Mouse (Mus musculus): Measurements from ENCODE around the gene Olfr686. TPM values are rescaled to one million over a fixed set of nuclear protein-coding genes. Genes with fewer than 3 reads are reported as not detected.

Olfr686 gene
- not detected in 2 replicates for polyA plus RNA-seq (2015; fragmentation: Nextera tagmentation; extraction: Ambion mirVana)

DNA sequence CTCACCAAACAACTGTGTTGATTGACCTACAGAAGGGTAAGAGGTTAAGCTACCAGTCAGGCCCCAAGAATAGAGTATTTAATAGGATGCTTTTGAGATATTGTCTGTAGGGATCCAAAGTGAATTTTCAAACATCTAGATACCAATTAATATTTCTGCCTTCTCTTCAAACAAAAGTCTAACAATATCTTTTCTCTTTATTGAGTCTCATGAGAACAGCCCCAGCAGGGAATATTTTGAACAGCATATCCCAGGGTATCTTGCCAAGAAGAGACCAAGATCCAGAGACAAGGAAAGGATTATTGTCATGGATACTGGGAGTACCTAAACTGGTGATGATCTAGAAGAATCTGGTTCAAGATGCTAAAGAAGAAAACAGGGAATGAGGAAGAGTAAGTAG is at the start of gene Olfr686:
Gene Olfr686 (minus strand): TSS at position 101 of the 400 bp plus-strand sequence.
- DNase-seq (ENCODE audit: low spot score), result no peak

DNA sequence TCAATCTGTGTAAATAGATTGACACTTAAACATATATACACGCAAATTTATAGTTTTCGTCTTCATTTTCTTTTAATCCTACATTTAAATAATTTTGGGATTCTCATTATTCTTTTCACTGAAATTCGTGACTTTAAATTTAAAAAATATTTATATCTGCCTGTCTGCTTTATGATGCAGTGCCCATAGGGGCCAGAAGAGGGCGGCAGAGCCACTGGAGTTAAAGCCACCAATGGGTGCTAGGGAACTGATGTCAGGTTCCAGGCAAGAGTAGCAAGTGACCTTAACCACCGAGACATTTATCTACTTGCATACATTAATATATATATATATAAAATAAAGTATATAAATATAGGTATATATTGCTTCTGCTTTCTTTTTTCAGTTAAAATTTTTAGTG is 49.4 kb upstream of the Olfr686 start:
- peak; percentile 2 for DNase-seq (ENCODE audit: low spot score)

GRCm38 (mm10) chr7:105248197-105248596 is 40.9 kb upstream of the Olfr686 start:
- DNase-seq (ENCODE audit: low spot score), result no peak

GRCm38 (mm10) chr7:105247671-105248070 is 40.4 kb upstream of the Olfr686 start:
- DNase-seq (ENCODE audit: low spot score), result no peak

DNA sequence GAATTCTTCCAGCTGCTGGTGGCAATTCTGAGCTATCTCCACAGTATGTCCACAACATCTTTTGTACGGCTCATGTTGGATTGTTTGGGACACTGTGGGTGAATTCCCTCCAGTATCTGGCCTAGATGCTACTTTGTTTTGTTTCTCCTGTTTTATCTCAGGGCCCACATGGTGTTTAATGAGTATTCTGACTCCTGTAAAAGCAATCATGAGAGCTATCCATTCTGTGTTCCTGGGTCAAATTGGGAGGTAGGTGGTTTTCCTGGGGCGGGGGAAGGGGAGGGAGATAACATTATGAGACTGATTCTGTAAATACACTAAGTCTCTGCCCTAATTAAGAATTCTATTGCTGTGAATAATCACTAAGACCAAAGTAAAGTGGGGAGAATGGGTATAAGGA is 22.1 kb upstream of the Olfr686 start:
- no peak for DNase-seq (ENCODE audit: low spot score)

DNA sequence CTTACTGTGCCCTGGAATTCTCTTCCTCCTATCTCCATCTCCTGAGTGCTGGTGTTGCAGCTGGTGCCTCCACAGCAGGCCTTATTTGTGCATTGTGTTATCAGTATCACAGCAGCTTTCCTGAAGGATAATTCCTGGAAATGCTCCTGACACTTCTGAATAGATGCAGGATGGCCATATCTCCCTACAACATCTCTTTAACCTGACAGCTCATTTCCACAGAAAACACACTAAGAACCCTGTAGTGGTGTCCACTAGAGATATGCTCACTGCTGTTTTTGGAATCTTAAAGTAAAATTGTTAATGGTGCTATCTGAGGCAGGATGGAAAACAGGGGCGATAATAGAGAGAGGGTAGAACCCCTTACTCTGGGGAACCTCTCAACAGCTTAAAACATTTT is 20.9 kb upstream of the Olfr686 start:
- no peak for DNase-seq (ENCODE audit: low spot score)

- DNase-seq (ENCODE audit: low spot score), result no peak
Measured at GRCm38 (mm10) chr7:105226703-105227102, 19.4 kb upstream of the Olfr686 start.

DNA sequence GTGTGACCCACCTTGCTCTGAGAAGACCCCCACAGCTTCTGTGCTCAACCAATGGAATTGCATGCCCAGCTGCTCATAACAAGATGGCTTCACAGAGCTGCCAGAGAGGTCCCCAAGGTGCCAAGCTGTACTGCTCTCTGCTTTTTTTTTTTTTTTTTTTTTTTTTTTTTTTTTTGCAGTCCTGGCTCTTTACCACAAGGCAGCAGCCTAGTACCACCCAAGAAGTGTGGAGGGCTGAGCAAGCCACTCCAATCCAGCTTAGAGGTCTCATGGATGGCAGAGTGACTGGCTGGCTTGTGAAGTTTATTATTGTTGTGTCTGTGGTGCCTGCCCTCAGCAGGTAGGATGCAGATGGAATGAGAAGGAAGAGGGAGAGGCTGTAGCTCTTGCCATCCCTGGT is 18.8 kb upstream of the Olfr686 start:
- DNase-seq (ENCODE audit: low spot score), result no peak

DNA sequence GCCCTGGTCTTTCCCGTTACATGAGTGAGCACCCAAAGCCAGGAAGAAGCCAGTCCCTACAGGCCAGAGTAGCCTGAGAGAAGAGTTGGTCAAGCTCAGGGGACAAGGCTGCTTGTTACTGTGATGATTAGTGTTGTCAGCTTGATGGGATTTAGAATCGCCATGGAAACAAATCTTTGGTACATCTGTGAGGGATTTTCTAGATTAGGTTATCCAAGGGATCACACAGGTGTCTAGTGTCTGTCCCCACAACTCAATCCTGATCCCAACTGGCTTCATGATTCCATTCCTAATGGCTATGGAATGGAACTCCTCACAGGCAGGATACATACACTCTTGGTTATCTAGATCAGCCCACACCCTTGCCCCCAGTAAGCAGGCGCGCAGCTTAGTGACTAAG is 11.0 kb upstream of the Olfr686 start:
- DNase-seq (ENCODE audit: low spot score), result no peak

DNA sequence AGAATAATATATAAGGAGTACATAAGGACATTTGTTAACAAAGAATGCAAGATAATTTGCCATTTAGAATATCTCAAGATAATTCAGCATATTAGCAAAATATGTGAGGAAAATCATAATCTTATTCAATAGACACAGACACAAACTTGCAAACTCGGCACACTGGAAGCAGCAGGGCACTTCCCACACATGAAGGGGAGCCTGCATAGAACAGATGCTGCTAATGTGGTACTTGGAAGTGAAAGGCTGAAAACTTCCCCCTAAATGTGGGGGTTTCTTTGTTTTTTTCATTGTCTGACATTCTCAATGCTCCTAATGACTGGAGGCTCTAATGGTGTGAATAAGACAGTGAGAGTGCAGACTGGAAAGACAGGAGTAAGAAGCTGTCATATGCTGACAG is 7.5 kb upstream of the Olfr686 start:
- no peak for DNase-seq (ENCODE audit: low spot score)

DNA sequence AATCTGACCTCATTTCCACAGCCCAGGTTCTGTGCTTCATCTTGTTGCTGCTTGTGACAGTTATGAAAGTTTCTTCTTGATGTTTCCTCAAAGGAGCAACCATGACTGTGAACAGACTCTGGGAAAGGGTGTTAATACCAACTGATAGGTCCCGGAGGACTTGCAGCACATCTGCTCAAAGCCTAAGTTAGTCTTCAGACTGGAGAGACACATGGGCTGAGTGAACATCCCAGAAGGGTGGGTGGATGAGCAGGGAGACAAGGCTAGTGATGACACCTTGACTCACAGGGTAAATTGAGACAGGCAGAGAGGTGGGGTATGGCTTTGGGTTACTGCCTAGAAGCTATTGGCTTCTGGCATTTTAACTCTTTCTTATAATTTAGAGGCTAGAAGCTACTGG is 21.4 kb downstream of the Olfr686 start, which contains the start of gene Olfr685:
Gene Olfr685 (minus strand): TSS at position 101 of the 400 bp plus-strand sequence.
- DNase-seq (ENCODE audit: low spot score), result no peak

DNA sequence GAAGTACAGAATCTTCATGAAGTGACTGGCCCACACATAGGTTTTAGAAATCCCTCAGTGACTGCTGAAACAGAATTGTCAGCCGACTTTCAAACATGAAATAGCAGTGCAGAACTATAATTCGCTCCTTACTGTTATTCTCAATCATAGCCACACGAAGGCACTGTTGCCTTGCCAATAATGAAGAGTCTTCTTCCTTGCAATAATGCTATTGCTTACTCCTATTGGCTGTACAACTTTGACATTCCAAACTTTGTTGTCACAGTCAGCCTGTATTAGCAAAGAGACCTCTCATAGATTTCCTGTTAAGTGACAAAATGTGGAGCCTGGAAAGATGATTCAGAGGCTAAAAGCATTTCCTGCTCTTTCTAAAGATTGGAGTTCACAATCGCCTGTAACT is 36.5 kb downstream of the Olfr686 start:
- DNase-seq (ENCODE audit: low spot score), result no peak

- no peak for DNase-seq (ENCODE audit: low spot score)
Measured at GRCm38 (mm10) chr7:105163553-105163952, 43.7 kb downstream of the Olfr686 start, which contains the start of gene Olfr684. Olfr684 (minus strand) TSS chr7:105163653.

Other genes with a start within 250 kb of the Olfr686 start
- not detected in 2 replicates for gene Olfr670, start 244.9 kb downstream of the Olfr686 start, polyA plus RNA-seq (2015; fragmentation: Nextera tagmentation; extraction: Ambion mirVana)
- gene Olfr671, start 228.4 kb downstream of the Olfr686 start, polyA plus RNA-seq (2015; fragmentation: Nextera tagmentation; extraction: Ambion mirVana), result not detected in 2 replicates
- not detected in 2 replicates for gene Olfr672, start 205.5 kb downstream of the Olfr686 start, polyA plus RNA-seq (2015; fragmentation: Nextera tagmentation; extraction: Ambion mirVana)
- not detected in 2 replicates for gene Olfr675, start 179.0 kb downstream of the Olfr686 start, polyA plus RNA-seq (2015; fragmentation: Nextera tagmentation; extraction: Ambion mirVana)
- gene Olfr676, start 174.8 kb downstream of the Olfr686 start, polyA plus RNA-seq (2015; fragmentation: Nextera tagmentation; extraction: Ambion mirVana), result not detected in 2 replicates
- not detected in 2 replicates for gene Olfr677, start 156.1 kb downstream of the Olfr686 start, polyA plus RNA-seq (2015; fragmentation: Nextera tagmentation; extraction: Ambion mirVana)
- not detected in 2 replicates for gene Olfr678, start 143.0 kb downstream of the Olfr686 start, polyA plus RNA-seq (2015; fragmentation: Nextera tagmentation; extraction: Ambion mirVana)
- gene Olfr679, start 126.3 kb downstream of the Olfr686 start, polyA plus RNA-seq (2015; fragmentation: Nextera tagmentation; extraction: Ambion mirVana), result not detected in 2 replicates
- not detected in 2 replicates for gene Olfr680-ps1, start 114.7 kb downstream of the Olfr686 start, polyA plus RNA-seq (2015; fragmentation: Nextera tagmentation; extraction: Ambion mirVana)
- not detected in 2 replicates for gene Olfr681, start 90.6 kb downstream of the Olfr686 start, polyA plus RNA-seq (2015; fragmentation: Nextera tagmentation; extraction: Ambion mirVana)
- not detected in 2 replicates for gene Olfr683, start 60.5 kb downstream of the Olfr686 start, polyA plus RNA-seq (2015; fragmentation: Nextera tagmentation; extraction: Ambion mirVana)
- gene Olfr684, start 43.8 kb downstream of the Olfr686 start, polyA plus RNA-seq (2015; fragmentation: Nextera tagmentation; extraction: Ambion mirVana), result not detected in 2 replicates
- gene Olfr685, start 21.5 kb downstream of the Olfr686 start, polyA plus RNA-seq (2015; fragmentation: Nextera tagmentation; extraction: Ambion mirVana), result not detected in 2 replicates
- not detected in 2 replicates for gene Olfr688, start 80.6 kb upstream of the Olfr686 start, polyA plus RNA-seq (2015; fragmentation: Nextera tagmentation; extraction: Ambion mirVana)
- not detected in 2 replicates for gene Olfr689, start 103.7 kb upstream of the Olfr686 start, polyA plus RNA-seq (2015; fragmentation: Nextera tagmentation; extraction: Ambion mirVana)
- gene Olfr690, start 126.6 kb upstream of the Olfr686 start, polyA plus RNA-seq (2015; fragmentation: Nextera tagmentation; extraction: Ambion mirVana), result not detected in 2 replicates
- not detected in 2 replicates for gene Olfr691, start 134.8 kb upstream of the Olfr686 start, polyA plus RNA-seq (2015; fragmentation: Nextera tagmentation; extraction: Ambion mirVana)
- gene Olfr692, start 160.7 kb upstream of the Olfr686 start, polyA plus RNA-seq (2015; fragmentation: Nextera tagmentation; extraction: Ambion mirVana), result not detected in 2 replicates
- gene Gm5901, start 167.6 kb upstream of the Olfr686 start, polyA plus RNA-seq (2015; fragmentation: Nextera tagmentation; extraction: Ambion mirVana), result not detected in 2 replicates
- gene Fam160a2, start 192.6 kb upstream of the Olfr686 start, polyA plus RNA-seq (2015; fragmentation: Nextera tagmentation; extraction: Ambion mirVana), result 13.7 and 16.0 TPM in 2 replicates
- 0.05 TPM in 1 of 2 replicates, not detected in the other for gene Cnga4, start 197.1 kb upstream of the Olfr686 start, polyA plus RNA-seq (2015; fragmentation: Nextera tagmentation; extraction: Ambion mirVana)
- gene Cckbr, start 218.2 kb upstream of the Olfr686 start, polyA plus RNA-seq (2015; fragmentation: Nextera tagmentation; extraction: Ambion mirVana), result 0.06 and 0.20 TPM in 2 replicates

Data from thymus, postnatal 0 days (tissue).